Mouse (Mus musculus) hindbrain, embryonic 12.5 days (tissue): Measurements from ENCODE around the gene Nxpe5. TPM values are rescaled to one million over a fixed set of nuclear protein-coding genes. Genes with fewer than 3 reads are reported as not detected.

Experiments used
- ATAC-seq: fragments of 200-750 bp; cut with Nextera tagmentation; 2 replicates; pipeline ENCODE4 v1.8.0; 2017; ENCODE audit warnings: moderate TSS enrichment; ENCODE audit not compliant: low FRiP score
- H3K27ac ChIP-seq: fragments of 300-500 bp; sonication (generic); 2 replicates; pipeline ENCODE4 v1.5.1; 2016; ENCODE audit warnings: mild to moderate bottlenecking
- H3K27me3 ChIP-seq: fragments of 300-500 bp; sonication (generic); 2 replicates; pipeline ENCODE4 v1.6.1; 2016; ENCODE audit warnings: mild to moderate bottlenecking
- H3K36me3 ChIP-seq: fragments of 300-500 bp; sonication (generic); 2 replicates; pipeline ENCODE4 v1.6.1; 2016; ENCODE audit warnings: mild to moderate bottlenecking
- H3K4me1 ChIP-seq: fragments of 300-500 bp; sonication (generic); 2 replicates; pipeline ENCODE4 v1.6.1; 2016
- H3K4me2 ChIP-seq: fragments of 300-500 bp; sonication (generic); replicated peaks from 2 replicates; pipeline ENCODE4 v1.6.1; 2016; ENCODE audit warnings: mild to moderate bottlenecking
- H3K4me3 ChIP-seq: fragments of 300-500 bp; sonication (generic); 2 replicates; pipeline ENCODE4 v1.5.1; 2016; ENCODE audit warnings: mild to moderate bottlenecking
- H3K9ac ChIP-seq: fragments of 300-500 bp; sonication (generic); 2 replicates; pipeline ENCODE4 v1.6.1; 2016; ENCODE audit warnings: mild to moderate bottlenecking, moderate library complexity
- H3K9me3 ChIP-seq: fragments of 300-500 bp; sonication (generic); replicated peaks from 2 replicates; pipeline ENCODE4 v1.6.1; 2016; ENCODE audit warnings: mild to moderate bottlenecking
- WGBS: fragments of 180-500 bp; shearing (Covaris S2); methylation state at CpG from one replicate; pipeline ENCODE4 v1.1.7; 2016; 5-methylcytosine and 5-hydroxymethylcytosine counted together
- polyA plus RNA-seq: library from polyadenylated mRNA; unstranded; fragments of >200 nt; fragmentation: Nextera tagmentation; extraction: Ambion mirVana; gene quantifications from 2 replicates; pipeline ENCODE4 v1.2.1, GENCODE M21; 2016

The Nxpe5 gene
- polyA plus RNA-seq, 1 experiment from 2014 or later: not detected

DNA sequence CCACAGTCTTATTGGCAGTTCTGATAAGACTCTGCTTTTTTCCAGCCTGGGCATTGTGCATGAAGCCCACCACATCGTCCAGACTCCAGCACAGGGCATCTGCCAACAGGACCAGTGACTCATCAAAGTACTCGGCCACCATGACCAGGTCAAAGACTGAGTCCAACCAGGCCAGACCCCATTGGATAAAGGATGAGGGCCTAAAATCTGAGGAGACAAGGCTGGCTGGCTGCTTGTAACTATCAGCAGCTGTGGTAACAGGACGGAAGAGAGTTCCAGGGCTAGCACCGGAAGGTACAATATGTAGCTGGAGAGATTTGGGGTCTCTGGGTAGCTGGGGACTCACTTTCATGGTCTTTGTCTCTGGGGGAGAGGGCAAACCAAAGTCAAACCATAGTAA, 40.0 kb downstream of the Nxpe5 start:
- H3K27me3 ChIP-seq: no peaks in the 10 kb centered on the region
- no peak overlapping the region for H3K9ac ChIP-seq
- ATAC-seq: no peak
- H3K4me2 ChIP-seq: no peak overlapping the region
- H3K4me1 ChIP-seq: peaks cover 22% of the 10 kb centered on the region
- WGBS: over 99% methylated on average over 4 of the region's 4 CpGs
- H3K36me3 ChIP-seq: peaks cover 22% of the 10 kb centered on the region
- H3K4me3 ChIP-seq: no peak overlapping the region
- H3K9me3 ChIP-seq: no peaks in the 10 kb centered on the region
- H3K27ac ChIP-seq: no peak overlapping the region

DNA sequence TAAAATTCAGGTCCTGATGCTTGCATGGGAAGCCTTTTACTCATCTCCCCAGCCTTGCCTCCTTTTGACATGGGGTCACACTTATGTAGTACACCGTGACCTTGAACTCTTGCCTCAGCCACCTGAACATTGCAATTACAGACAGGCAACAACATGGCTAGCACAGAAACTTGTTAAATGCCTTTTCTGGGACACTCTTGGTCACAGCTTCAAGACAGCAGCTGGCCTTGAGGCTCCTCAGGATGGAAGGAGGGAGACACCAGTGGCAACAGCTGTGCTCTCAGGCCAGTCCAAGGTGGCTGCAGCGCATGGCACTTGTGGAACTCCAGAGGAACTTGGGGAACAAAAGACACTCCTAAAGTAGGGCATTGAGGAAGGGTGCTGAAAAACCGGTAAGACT, 41.4 kb downstream of the Nxpe5 start:
- Histone ChIP-seq H3K4me2 (no peak overlapping the region), H3K27me3 (no peaks in the 10 kb centered on the region; the same call in 1 of the 2 replicates), H3K9me3 (no peaks in the 10 kb centered on the region), H3K27ac (no peak overlapping the region), H3K4me1 (peaks cover 28% of the 10 kb centered on the region), H3K4me3 (no peak overlapping the region), H3K9ac (no peak overlapping the region), H3K36me3 (peaks cover 8% of the 10 kb centered on the region)
- WGBS: 93% methylated on average over 3 of the region's 3 CpGs
- no peak for ATAC-seq

DNA sequence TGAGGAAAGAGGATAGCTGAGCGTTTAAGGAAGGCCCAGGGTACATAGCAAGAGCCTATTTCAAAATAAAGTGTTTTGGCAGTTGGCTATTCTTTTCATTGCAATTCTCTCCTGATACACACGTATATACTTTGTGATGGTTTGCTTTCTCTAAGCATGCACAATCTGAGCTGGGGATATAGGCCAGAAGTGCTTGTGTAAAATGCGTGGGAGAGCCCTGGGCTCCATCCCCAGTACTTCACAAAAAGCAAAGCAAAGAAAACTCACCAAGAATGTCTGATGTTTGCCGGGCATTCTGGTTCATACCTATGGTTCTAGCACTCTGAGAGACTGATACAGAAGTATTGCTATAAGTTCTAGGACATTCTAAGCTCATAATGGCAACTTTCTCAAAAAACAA, 43.3 kb downstream of the Nxpe5 start:
- ATAC-seq: no peak
- Histone ChIP-seq H3K27ac (no peak overlapping the region), H3K4me2 (no peak overlapping the region), H3K4me1 (peaks cover 32% of the 10 kb centered on the region), H3K9me3 (no peaks in the 10 kb centered on the region), H3K36me3 (peaks cover 9% of the 10 kb centered on the region), H3K9ac (no peak overlapping the region), H3K4me3 (no peak overlapping the region), H3K27me3 (no peaks in the 10 kb centered on the region; the same call in 1 of the 2 replicates)
- 78% methylated on average over 4 of the region's 4 CpGs for WGBS

DNA sequence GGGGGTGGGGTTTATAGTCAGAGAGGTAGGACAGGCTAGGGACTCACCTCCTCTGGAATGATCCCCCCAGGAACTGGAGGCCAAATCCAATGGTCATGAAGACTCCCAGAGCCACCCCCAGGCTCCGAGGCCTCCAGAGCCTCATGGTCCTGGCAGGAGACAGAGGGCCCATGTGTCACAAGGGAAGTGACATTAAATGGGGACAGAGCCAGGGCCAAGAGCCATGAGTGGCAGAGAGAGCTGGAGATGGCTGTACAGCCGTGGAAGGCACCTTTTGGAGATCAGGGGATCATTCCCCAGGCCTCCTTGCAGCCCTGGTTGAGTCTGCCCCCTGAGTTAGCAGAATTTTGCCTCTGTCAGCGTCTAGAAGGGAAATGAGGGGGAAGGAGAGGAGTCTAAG, 45.5 kb downstream of the Nxpe5 start:
- Histone ChIP-seq H3K9me3 (no peaks in the 10 kb centered on the region), H3K4me2 (no peak overlapping the region), H3K9ac (no peak overlapping the region), H3K4me3 (no peak overlapping the region), H3K36me3 (peaks cover 17% of the 10 kb centered on the region), H3K4me1 (peaks cover 47% of the 10 kb centered on the region), H3K27ac (no peak overlapping the region), H3K27me3 (no peaks in the 10 kb centered on the region; the same call in 1 of the 2 replicates)
- WGBS: 51% methylated on average over 3 of the region's 3 CpGs
- no peak for ATAC-seq

DNA sequence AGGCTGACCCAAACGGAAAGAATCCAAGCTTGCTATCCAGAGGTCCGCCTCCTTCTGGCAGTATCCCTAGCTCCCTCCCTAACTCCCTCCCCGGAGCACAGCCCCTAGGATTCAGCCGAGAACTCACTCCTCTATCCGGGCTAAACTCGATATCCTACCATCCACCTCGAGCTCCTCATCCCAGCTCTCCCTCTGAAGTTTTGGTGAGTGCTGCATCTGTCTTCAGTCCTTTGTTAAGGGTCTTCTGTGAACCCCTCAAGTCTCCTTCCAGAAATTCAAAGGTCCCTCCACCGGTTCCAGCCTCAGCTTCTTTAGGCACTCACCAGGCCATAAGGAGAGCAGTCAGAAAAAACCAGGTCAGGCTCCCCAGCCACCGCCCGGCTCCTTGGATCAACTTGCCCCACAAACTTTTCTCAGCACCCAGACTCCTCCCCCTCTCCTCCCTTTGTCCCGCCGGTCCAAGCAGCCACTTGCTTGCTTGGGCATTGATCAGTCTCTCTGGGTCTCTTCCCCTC, 46.8 kb downstream of the Nxpe5 start, which contains the start of gene Gal3st4:
Gal3st4 (minus strand) TSS at position 432 of the 515 bp plus-strand sequence.
- 1% methylated on average over 12 of the region's 12 CpGs for WGBS

DNA sequence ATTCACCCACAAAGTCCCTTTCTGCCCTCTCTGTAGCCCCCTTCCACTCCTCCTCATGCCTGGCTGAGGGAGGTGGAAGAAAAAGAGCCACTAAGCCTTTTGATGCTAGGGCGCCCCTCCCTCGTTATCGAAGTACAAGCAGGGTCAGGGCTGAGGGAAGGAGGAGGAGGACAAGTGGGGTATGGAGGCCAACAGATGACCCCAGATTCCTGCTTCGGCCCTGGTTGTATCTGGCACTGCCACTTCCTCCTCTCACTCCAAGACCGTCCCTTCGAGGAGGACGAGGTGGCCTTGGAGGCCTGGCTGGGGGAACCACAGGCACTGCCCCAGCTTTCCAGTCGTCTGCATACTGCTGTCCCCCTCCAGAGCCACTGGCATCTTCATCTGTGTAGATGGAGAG, 48.5 kb downstream of the Nxpe5 start:
- no peak overlapping the region for H3K27ac ChIP-seq
- no peaks in the 10 kb centered on the region for H3K9me3 ChIP-seq
- WGBS: 52% methylated on average over 8 of the region's 8 CpGs
- H3K9ac ChIP-seq: peak overlapping the region; percentile 39; the same call in 1 of the 2 replicates
- no peak overlapping the region for H3K4me3 ChIP-seq
- no peaks in the 10 kb centered on the region; the same call in 1 of the 2 replicates for H3K27me3 ChIP-seq
- H3K4me1 ChIP-seq: peaks cover 75% of the 10 kb centered on the region
- H3K36me3 ChIP-seq: peaks cover 32% of the 10 kb centered on the region
- H3K4me2 ChIP-seq: no peak overlapping the region; the same call in 1 of the 2 replicates
- ATAC-seq: no peak

More for the DNA sequence above, 46.8 kb downstream of the Nxpe5 start, which contains the start of gene Gal3st4:
- Histone ChIP-seq H3K9me3 (no peaks in the 10 kb centered on the region), H3K36me3 (peaks cover 26% of the 10 kb centered on the region), H3K9ac (peak within 1 kb of the TSS; percentile 45; the same call in 1 of the 2 replicates), H3K27ac (peak within 1 kb of the TSS; percentile 55), H3K27me3 (no peaks in the 10 kb centered on the region; the same call in 1 of the 2 replicates), H3K4me2 (peak within 1 kb of the TSS; percentile 39), H3K4me1 (peaks cover 60% of the 10 kb centered on the region), H3K4me3 (peak within 1 kb of the TSS; percentile 19)
- ATAC-seq: no peak

DNA sequence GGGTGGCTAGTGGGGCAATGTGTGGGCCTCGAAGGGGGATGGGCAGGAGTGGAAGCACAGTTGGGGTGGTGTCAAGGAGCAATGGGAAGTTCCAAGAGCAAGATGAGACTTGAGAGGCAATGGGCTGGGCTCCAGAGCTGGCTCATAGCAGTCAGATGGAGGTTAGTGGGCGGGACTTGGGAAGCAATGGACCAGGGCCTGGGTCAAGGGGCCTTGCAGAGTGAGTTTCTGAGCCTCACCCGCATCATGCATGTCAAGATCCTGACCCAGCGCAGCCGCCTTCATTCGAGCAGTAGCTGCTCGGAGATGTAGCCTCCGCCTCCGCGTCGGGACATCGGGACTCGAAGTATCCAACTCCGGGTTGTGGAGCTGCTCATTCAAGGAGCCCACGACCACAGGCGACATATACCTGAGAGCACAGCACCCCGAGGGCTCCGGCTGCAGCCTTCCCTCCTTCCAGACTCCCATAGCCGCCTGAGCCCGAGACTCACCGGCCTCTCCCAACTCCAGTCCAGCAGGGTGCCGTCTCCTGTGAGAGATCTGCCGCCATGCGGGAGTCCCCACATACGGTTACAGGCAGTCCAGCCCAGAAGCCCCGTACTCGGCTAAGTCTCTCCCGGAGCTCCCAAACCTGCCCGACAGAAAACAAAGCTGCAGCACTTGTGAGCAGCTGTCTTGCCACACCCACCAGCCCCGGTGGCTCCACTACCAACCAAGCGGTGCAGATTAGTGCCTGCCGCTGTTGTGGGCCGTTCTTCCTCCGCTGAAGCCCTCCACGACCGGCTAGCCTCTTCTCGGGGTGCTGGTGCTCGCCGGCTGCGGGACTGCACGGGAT, 49.7 kb downstream of the Nxpe5 start:
- Histone ChIP-seq H3K9ac (peak overlapping the region; percentile 60), H3K27ac (peak overlapping the region; percentile 49; the same call in 1 of the 2 replicates), H3K4me1 (peaks cover 75% of the 10 kb centered on the region), H3K9me3 (no peaks in the 10 kb centered on the region), H3K4me3 (peak overlapping the region; percentile 68), H3K27me3 (no peaks in the 10 kb centered on the region; the same call in 1 of the 2 replicates), H3K36me3 (peaks cover 32% of the 10 kb centered on the region), H3K4me2 (peak overlapping the region; percentile 85)
- 9% methylated on average over 41 of the region's 41 CpGs for WGBS
- ATAC-seq: no peak

DNA sequence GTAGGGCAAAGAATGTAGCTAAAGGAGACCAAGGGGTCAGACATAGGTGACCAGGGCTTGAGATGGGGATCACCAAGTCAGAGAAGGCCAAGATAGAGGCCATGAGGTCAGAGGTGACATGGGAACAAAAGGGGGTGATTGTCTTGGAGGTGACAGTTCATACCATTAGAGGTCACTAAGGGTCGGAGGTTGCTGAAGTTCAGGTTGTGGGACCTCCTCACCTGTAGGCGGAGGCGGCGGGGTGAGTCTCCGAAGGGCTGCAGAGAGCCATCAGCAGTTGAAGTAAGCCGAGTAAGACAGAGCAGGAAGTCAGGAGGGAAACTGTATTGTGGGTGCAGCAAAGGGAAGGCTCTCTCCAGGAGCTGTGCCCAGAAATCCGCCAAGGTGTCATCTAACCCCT, 52.3 kb downstream of the Nxpe5 start:
- ATAC-seq: no peak
- peaks cover 7% of the 10 kb centered on the region; the same call in 1 of the 2 replicates for H3K27me3 ChIP-seq
- H3K27ac ChIP-seq: no peak overlapping the region
- H3K4me1 ChIP-seq: peaks cover 57% of the 10 kb centered on the region
- H3K9me3 ChIP-seq: 0 out of 2 replicates have a peak, but pooled peaks cover 3% of the 10 kb centered on the region
- H3K4me3 ChIP-seq: peak overlapping the region; percentile 68
- WGBS: 90% methylated on average over 7 of the region's 7 CpGs
- H3K4me2 ChIP-seq: peak overlapping the region; percentile 85
- peak overlapping the region; percentile 88 for H3K9ac ChIP-seq
- H3K36me3 ChIP-seq: peaks cover 32% of the 10 kb centered on the region

DNA sequence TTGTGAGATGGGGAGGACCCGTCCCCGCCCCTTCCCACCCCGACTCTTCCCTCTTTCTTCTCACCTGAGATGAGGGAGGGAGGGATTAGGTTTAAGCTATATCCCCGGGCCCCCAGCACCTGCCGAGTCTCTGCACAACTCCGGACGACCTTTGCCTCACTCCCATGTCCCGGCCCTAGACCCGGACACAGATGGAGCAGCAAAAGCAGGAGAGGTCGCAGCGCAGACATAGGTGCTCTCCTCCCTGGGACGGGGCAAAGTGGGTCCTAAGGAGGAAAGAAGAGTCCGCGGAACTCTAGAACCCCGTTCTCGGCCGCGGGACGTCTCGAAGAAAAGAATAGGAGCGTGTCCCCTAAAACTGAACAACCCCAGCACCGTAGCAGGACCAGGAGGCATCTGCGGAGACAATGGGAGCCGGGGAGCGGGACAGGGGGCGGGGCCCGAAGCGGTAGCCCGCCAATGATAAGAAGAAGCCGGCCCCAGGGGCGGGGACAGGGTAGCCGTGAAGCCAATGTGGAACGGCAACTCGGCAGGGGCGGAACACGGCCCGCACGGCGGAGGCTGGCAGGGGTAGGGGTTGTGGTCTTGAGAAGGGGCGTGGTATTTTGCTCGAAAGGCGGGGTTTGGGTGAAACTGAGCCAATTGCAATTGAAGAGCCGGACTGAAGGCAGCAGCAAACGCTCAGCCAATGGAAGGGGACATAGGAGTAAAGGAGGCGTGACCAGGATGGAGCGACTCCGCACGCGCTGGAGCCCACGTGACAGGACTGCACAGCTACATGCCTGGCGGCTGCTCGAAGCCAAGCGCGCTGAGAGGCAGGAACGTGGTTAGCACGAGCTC, 54.1 kb downstream of the Nxpe5 start, which contains the start of the genes Gm43720, Gpc2 and Stag3:
Gm43720 (minus strand) TSS at position 374 of the 840 bp plus-strand sequence.
Gpc2 (minus strand) TSS at position 421 of the 840 bp plus-strand sequence.
Stag3 (plus strand) TSS at position 656 of the 840 bp plus-strand sequence.
- Histone ChIP-seq H3K4me1 (peaks cover 42% of the 10 kb centered on the region), H3K4me3 (peak within 1 kb of the TSS; percentile 68), H3K4me2 (peak within 1 kb of the TSS; percentile 85), H3K27ac (peak within 1 kb of the TSS; percentile 66; the same call in 1 of the 2 replicates), H3K9ac (peak within 1 kb of the TSS; percentile 88), H3K27me3 (peaks cover 7% of the 10 kb centered on the region; the same call in 1 of the 2 replicates), H3K36me3 (peaks cover 27% of the 10 kb centered on the region), H3K9me3 (0 out of 2 replicates have a peak, but pooled peaks cover 3% of the 10 kb centered on the region)
- WGBS: under 1% methylated on average over 56 of the region's 56 CpGs
- ATAC-seq: peak; percentile 99

DNA sequence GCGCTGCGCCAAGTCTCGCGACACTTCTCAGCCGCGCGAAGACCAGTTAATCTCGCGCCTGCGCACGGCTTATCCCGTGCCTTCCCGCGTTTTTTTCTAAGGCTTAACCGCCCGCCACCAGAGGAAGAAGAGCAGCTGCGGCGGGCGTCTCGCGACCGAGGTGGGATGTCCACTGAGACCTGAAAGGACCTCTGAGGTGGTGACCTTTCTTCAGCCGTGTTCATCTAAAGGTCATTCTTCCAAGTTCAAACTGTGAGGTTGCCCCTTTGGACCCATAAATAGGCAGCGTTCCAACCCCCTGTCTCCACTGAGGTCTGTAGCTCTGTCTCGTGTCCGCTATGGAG, 54.7 kb downstream of the Nxpe5 start:
- Histone ChIP-seq H3K9ac (no peak overlapping the region), H3K4me2 (peak overlapping the region; percentile 85), H3K36me3 (peaks cover 25% of the 10 kb centered on the region), H3K4me1 (peaks cover 36% of the 10 kb centered on the region), H3K27me3 (peaks cover 7% of the 10 kb centered on the region; the same call in 1 of the 2 replicates), H3K4me3 (peak overlapping the region; percentile 68), H3K27ac (no peak overlapping the region), H3K9me3 (0 out of 2 replicates have a peak, but pooled peaks cover 3% of the 10 kb centered on the region)
- 22% methylated on average over 26 of the region's 26 CpGs for WGBS
- no peak for ATAC-seq

DNA sequence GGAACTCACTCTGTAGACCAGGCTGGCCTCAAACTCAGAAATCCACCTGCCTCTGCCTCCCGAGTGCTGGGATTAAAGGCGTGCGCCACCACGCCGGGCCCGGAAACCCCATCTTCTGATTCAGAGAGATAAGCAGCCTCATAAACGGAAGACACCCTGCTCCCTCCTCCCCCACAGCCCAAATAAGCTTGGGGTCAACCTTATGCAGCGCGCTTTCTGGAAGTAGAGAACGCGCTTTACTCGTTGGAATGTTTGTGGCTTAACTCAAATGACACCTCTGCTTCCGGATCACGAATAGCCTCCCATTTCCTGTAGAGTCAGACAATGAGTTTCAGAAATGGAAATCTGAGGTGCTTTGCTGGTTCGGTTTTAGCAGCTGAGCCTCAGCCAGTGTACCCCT, 55.1 kb downstream of the Nxpe5 start:
- Histone ChIP-seq H3K4me1 (peaks cover 32% of the 10 kb centered on the region), H3K36me3 (peaks cover 20% of the 10 kb centered on the region), H3K27ac (no peak overlapping the region), H3K4me3 (no peak overlapping the region), H3K9me3 (0 out of 2 replicates have a peak, but pooled peaks cover 3% of the 10 kb centered on the region), H3K9ac (no peak overlapping the region), H3K4me2 (no peak overlapping the region), H3K27me3 (peaks cover 7% of the 10 kb centered on the region; the same call in 1 of the 2 replicates)
- WGBS: 93% methylated on average over 15 of the region's 15 CpGs
- no peak for ATAC-seq
